Mouse (Mus musculus) T-helper 17 cell (primary cell): ENCODE data around the gene Dpf3.

Experiments used
- in situ Hi-C, 2 experiments: fragments of 300-600 bp; cut with MboI, MseI; formaldehyde crosslinking; loops; 1 replicate in 1 of 2; 2 replicates in 1 of 2; pipeline ENCODE4 v1.15.1; 2025; ENCODE audit warnings: high pct_unique_total_duplicates in 2 of 2

Gene Dpf3

GRCm38 (mm10) chr12:83496736-83497135, 9.2 kb upstream of the Dpf3 start:
- in situ Hi-C loops, result loop anchor here (5.0 to 25.0 kb wide), 2 partner anchors 384 to 1524 kb away; no protein-coding TSS in a partner anchor

- in situ Hi-C loops, result loop anchor here (5.0 to 25.0 kb wide), 2 partner anchors 384 to 1524 kb away; no protein-coding TSS in a partner anchor
These were observed 8.8 kb upstream of the Dpf3 start for GRCm38 (mm10) chr12:83496336-83496735.

- in situ Hi-C loops, result loop anchor here (5.0 to 25.0 kb wide), 2 partner anchors 384 to 1524 kb away; no protein-coding TSS in a partner anchor
These were observed 8.4 kb upstream of the Dpf3 start for GRCm38 (mm10) chr12:83495961-83496282.

GRCm38 (mm10) chr12:83495248-83495960, 7.9 kb upstream of the Dpf3 start:
- in situ Hi-C loops, result loop anchor here (5.0 to 25.0 kb wide), 2 partner anchors 383 to 1523 kb away; no protein-coding TSS in a partner anchor

GRCm38 (mm10) chr12:83494196-83494595, 6.7 kb upstream of the Dpf3 start:
- in situ Hi-C loops, result loop anchor here (5.0 to 25.0 kb wide), 2 partner anchors 382 to 387 kb away; no protein-coding TSS in a partner anchor

- in situ Hi-C loops, result loop anchor here (5.0 to 25.0 kb wide), 2 partner anchors 381 to 386 kb away; no protein-coding TSS in a partner anchor
These were observed 5.3 kb upstream of the Dpf3 start for GRCm38 (mm10) chr12:83492808-83493207.

GRCm38 (mm10) chr12:83491609-83492008, 4.1 kb upstream of the Dpf3 start:
- in situ Hi-C loops, result loop anchor here (5.0 to 25.0 kb wide), 2 partner anchors 379 to 384 kb away; no protein-coding TSS in a partner anchor

GRCm38 (mm10) chr12:83489748-83490147, 2.2 kb upstream of the Dpf3 start:
- in situ Hi-C loops, result loop anchor here (5.0 to 25.0 kb wide), 3 partner anchors 377 to 1325 kb away; partner anchors contain the start of gene Sipa1l1 (in 1 of the 2)

- in situ Hi-C loops, result loop anchor here in 1 of 2 experiments (10.0 to 25.0 kb wide), 2 partner anchors 376 to 1324 kb away; partner anchors contain the start of gene Sipa1l1
These were observed 860 bp upstream of the Dpf3 start for GRCm38 (mm10) chr12:83488211-83488941.

- in situ Hi-C loops, result loop anchor here in 1 of 2 experiments (10.0 to 25.0 kb wide), 2 partner anchors 375 to 1322 kb away; partner anchors contain the start of gene Sipa1l1
These were observed 650 bp downstream of the Dpf3 start for GRCm38 (mm10) chr12:83486671-83487461.

- in situ Hi-C loops, result loop anchor here in 1 of 2 experiments (10.0 to 25.0 kb wide), 2 partner anchors 374 to 1321 kb away; partner anchors contain the start of gene Sipa1l1
These were observed 1.4 kb downstream of the Dpf3 start for GRCm38 (mm10) chr12:83485911-83486670.

- in situ Hi-C loops, result loop anchor here in 1 of 2 experiments (10.0 to 25.0 kb wide), 2 partner anchors 373 to 1320 kb away; partner anchors contain the start of gene Sipa1l1
These were observed 2.4 kb downstream of the Dpf3 start for GRCm38 (mm10) chr12:83484855-83485745.

- in situ Hi-C loops, result loop anchor here in 1 of 2 experiments (10.0 to 25.0 kb wide), 2 partner anchors 371 to 1319 kb away; partner anchors contain the start of gene Sipa1l1
These were observed 3.9 kb downstream of the Dpf3 start for GRCm38 (mm10) chr12:83483653-83484052.

- in situ Hi-C loops, result loop anchor here in 1 of 2 experiments (10.0 to 25.0 kb wide), 2 partner anchors 369 to 1317 kb away; partner anchors contain the start of gene Sipa1l1
These were observed 6.1 kb downstream of the Dpf3 start for GRCm38 (mm10) chr12:83481439-83481838.

- in situ Hi-C loops, result loop anchor here in 1 of 2 experiments (10.0 to 25.0 kb wide), 2 partner anchors 368 to 1315 kb away; partner anchors contain the start of gene Sipa1l1
These were observed 7.6 kb downstream of the Dpf3 start for GRCm38 (mm10) chr12:83479818-83480401.

GRCm38 (mm10) chr12:83479140-83479539, 8.4 kb downstream of the Dpf3 start:
- in situ Hi-C loops, result loop anchor here in 1 of 2 experiments (25.0 kb wide), 1 partner anchor 367 kb away; no protein-coding TSS in a partner anchor

- in situ Hi-C loops, result loop anchor here in 1 of 2 experiments (25.0 kb wide), 1 partner anchor 364 kb away; no protein-coding TSS in a partner anchor
These were observed 11.2 kb downstream of the Dpf3 start for GRCm38 (mm10) chr12:83476277-83476676.

- in situ Hi-C loops, result loop anchor here in 1 of 2 experiments (25.0 kb wide), 1 partner anchor 363 kb away; no protein-coding TSS in a partner anchor
These were observed 12.1 kb downstream of the Dpf3 start for GRCm38 (mm10) chr12:83475419-83475818.
